ENCODE assay signal across 20 mouse cellular contexts in the genomic region with DNA sequence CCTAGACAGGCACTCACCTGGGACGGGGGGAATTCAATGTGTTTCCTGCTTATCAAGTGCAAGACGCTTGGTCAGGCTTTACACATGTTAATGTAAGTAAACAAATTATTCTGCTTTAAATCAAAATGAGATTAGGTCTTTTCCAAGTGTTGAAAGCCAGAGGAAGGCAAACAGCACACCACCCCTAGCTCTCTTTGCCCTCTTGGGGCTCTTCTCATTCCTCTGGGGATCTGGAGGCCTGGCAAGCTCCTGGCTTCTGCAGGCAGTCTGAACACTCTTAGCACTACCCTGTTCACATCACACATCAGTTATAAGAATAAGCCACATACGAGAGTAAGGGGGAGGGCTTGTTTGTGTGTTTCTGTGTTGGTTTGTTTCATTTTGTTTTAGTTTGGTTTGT.
DNase-seq lines count a peak whose midpoint lies in the region; ATAC-seq and TF ChIP-seq lines count a peak whose summit lies in the region.
"Had no signal": no experiment of that assay in that cellular context is flagged by ENCODE, and none has a peak within 500 bp of the region (broad histone marks: within the 10 kb centered on the region; RNA-seq: fewer than 3 reads in every experiment).

No protein-coding gene starts in this region.

- peak overlapping the region; percentile 2; the same call in 1 of the 2 replicates for H3K27ac ChIP-seq in lung, embryonic 16.5 days (ENCODE audit: low read length)
- H3K27ac ChIP-seq in stomach, embryonic 14.5 days (ENCODE audit: low read length) = no peak overlapping the region
- no peak overlapping the region for H3K27ac ChIP-seq in forebrain, postnatal 0 days (ENCODE audit: low read depth, low read length)
- H3K27ac ChIP-seq: embryonic facial prominence, embryonic 12.5 days; forebrain, embryonic 12.5 days; hindbrain, embryonic 15.5 days had no signal

- H3K27me3 ChIP-seq in lung, embryonic 16.5 days (ENCODE audit: control insufficient read depth, insufficient read depth, low read depth, low read length) = no peaks in the 10 kb centered on the region
- no peaks in the 10 kb centered on the region for H3K27me3 ChIP-seq in stomach, embryonic 14.5 days (ENCODE audit: control insufficient read depth, insufficient read depth, low read length)
- no peaks in the 10 kb centered on the region for H3K27me3 ChIP-seq in forebrain, postnatal 0 days (ENCODE audit: insufficient read depth, low read length)
- H3K27me3 ChIP-seq: embryonic facial prominence, embryonic 12.5 days; hindbrain, embryonic 15.5 days; Patski had no signal

- no peaks in the 10 kb centered on the region for H3K9me3 ChIP-seq in lung, embryonic 16.5 days (ENCODE audit: control insufficient read depth, low read length)
- peaks cover 6% of the 10 kb centered on the region; the same call in 1 of the 2 replicates for H3K9me3 ChIP-seq in stomach, embryonic 14.5 days (ENCODE audit: control insufficient read depth, low read depth, low read length)
- H3K9me3 ChIP-seq in forebrain, postnatal 0 days (ENCODE audit: low read length) = no peaks in the 10 kb centered on the region
- H3K9me3 ChIP-seq: embryonic facial prominence, embryonic 12.5 days; forebrain, embryonic 12.5 days; hindbrain, embryonic 15.5 days had no signal

- H3K9ac ChIP-seq in lung, embryonic 16.5 days (ENCODE audit: low read length) = no peak overlapping the region
- H3K9ac ChIP-seq in stomach, embryonic 14.5 days (replicated peaks; ENCODE audit: low read depth, low read length) = no peak overlapping the region
- no peak overlapping the region for H3K9ac ChIP-seq in forebrain, postnatal 0 days
- H3K9ac ChIP-seq: embryonic facial prominence, embryonic 12.5 days; forebrain, embryonic 12.5 days; hindbrain, embryonic 15.5 days had no signal

- WGBS in lung, embryonic 16.5 days = 34% methylated on average over 3 of the region's 3 CpGs
- WGBS in stomach, embryonic 14.5 days = 47% methylated on average over 3 of the region's 3 CpGs
- 64% methylated on average over 3 of the region's 3 CpGs for WGBS in forebrain, postnatal 0 days

- TF ChIP-seq CTCF in forebrain, postnatal 0 days (IDR thresholded peaks at IDR 0.05; ENCODE audit: low read depth) = no peak

- no peaks in the 10 kb centered on the region for H3K4me1 ChIP-seq in lung, embryonic 16.5 days (replicated peaks; ENCODE audit: control insufficient read depth, insufficient read depth, low read length)
- H3K4me1 ChIP-seq in stomach, embryonic 14.5 days (ENCODE audit: control insufficient read depth, insufficient read depth, low read length) = no peaks in the 10 kb centered on the region
- H3K4me1 ChIP-seq in forebrain, postnatal 0 days (ENCODE audit: insufficient read depth) = no peaks in the 10 kb centered on the region
- H3K4me1 ChIP-seq: forebrain, embryonic 12.5 days; hindbrain, embryonic 15.5 days had no signal

- H3K4me2 ChIP-seq in lung, embryonic 16.5 days (ENCODE audit: low read depth, low read length) = no peak overlapping the region
- H3K4me2 ChIP-seq in stomach, embryonic 14.5 days (replicated peaks; ENCODE audit: low read depth, low read length) = no peak overlapping the region
- H3K4me2 ChIP-seq in forebrain, postnatal 0 days (ENCODE audit: low read depth) = no peak overlapping the region
- H3K4me2 ChIP-seq: embryonic facial prominence, embryonic 12.5 days; forebrain, embryonic 12.5 days; heart, embryonic 11.5 days; hindbrain, embryonic 15.5 days had no signal

- no peaks in the 10 kb centered on the region for H3K36me3 ChIP-seq in lung, embryonic 16.5 days (ENCODE audit: control insufficient read depth, insufficient read depth, low read length)
- H3K36me3 ChIP-seq in stomach, embryonic 14.5 days (ENCODE audit: control insufficient read depth, insufficient read depth, low read length) = no peaks in the 10 kb centered on the region
- no peaks in the 10 kb centered on the region for H3K36me3 ChIP-seq in forebrain, postnatal 0 days (ENCODE audit: insufficient read depth)
- H3K36me3 ChIP-seq: embryonic facial prominence, embryonic 12.5 days; forebrain, embryonic 12.5 days; hindbrain, embryonic 15.5 days had no signal

- no peak overlapping the region for H3K4me3 ChIP-seq in lung, embryonic 16.5 days (ENCODE audit: low read length)
- H3K4me3 ChIP-seq in stomach, embryonic 14.5 days (ENCODE audit: low read depth, low read length) = no peak overlapping the region
- no peak overlapping the region for H3K4me3 ChIP-seq in forebrain, postnatal 0 days (ENCODE audit: low read depth, low read length)
- H3K4me3 ChIP-seq: embryonic facial prominence, embryonic 12.5 days; forebrain, embryonic 12.5 days; hindbrain, embryonic 15.5 days had no signal

- peak; percentile 49 for DNase-seq in adrenal gland, postnatal 14 days
- no peak for DNase-seq in adrenal gland, adult 8-10 months
- no peak for DNase-seq in lung, postnatal 14 days
- DNase-seq in forebrain, postnatal 0 days = no peak
- no peak for DNase-seq in urinary bladder, postnatal 4 days (ENCODE audit: low spot score in 2 of 2)
- DNase-seq: cerebellum, adult 11-12 months; cerebellum, adult 9-10 months; cerebellum, postnatal 25 days; gastrocnemius, postnatal 14 days; heart, adult 18-20 months; heart, postnatal 36 days had no signal

- ATAC-seq in lung, embryonic 16.5 days (ENCODE audit: low read depth) = no peak
- ATAC-seq in stomach, embryonic 14.5 days (ENCODE audit: insufficient number of reproducible peaks, insufficient read depth, low FRiP score, low read depth) = peak; percentile 61; the same call in 1 of the 2 replicates
- no peak for ATAC-seq in forebrain, postnatal 0 days
- ATAC-seq: activated CD4-positive, CD25-positive, alpha-beta regulatory T cell, adult 4 months; forebrain, embryonic 16.5 days; Patski had no signal
